Mouse (Mus musculus): Measurements from ENCODE around the gene Hist4h4.
A peak's percentile ranks its signal among the peaks of the same experiment; 100 is the strongest.

Hist4h4 gene

DNA sequence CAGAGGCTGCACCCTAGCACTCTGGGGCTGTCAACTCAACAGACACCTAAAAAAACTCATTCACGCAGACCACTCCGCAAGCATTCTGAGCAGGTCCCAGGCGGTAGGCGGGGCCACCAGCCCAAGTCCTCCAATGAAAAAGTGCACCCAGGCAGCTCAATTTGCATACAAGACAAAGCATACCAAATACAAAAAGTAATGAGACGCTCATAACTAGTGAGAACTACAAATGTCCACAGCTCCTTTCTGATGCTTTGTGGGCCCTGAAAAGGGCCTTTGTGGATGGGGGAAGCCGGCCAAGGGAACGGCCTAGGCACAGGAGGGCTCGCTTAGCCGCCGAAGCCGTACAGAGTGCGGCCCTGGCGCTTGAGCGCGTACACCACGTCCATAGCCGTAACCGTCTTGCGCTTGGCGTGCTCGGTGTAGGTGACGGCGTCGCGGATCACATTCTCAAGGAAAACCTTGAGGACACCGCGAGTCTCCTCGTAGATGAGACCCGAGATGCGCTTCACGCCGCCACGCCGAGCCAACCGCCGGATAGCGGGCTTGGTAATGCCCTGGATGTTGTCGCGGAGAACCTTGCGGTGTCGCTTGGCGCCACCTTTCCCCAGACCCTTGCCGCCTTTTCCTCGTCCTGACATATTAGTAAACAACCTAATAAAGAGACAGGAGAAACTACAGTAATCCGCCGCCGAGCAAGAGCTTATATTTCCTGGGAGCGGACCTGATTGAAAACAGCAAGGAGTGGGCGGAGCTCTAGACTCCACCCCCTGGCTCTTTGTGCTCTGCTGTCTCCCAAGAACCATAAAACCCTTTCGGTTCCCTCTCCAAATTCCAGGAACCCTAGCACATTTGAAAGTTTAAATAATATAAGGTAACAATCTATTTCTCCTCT, at the start of gene Hist4h4:
Gene Hist4h4, minus strand, starts transcription at position 677 of the 895 bp plus-strand sequence.
- DNase-seq (ENCODE audit: low read depth, low spot score): peak; percentile 87

DNA sequence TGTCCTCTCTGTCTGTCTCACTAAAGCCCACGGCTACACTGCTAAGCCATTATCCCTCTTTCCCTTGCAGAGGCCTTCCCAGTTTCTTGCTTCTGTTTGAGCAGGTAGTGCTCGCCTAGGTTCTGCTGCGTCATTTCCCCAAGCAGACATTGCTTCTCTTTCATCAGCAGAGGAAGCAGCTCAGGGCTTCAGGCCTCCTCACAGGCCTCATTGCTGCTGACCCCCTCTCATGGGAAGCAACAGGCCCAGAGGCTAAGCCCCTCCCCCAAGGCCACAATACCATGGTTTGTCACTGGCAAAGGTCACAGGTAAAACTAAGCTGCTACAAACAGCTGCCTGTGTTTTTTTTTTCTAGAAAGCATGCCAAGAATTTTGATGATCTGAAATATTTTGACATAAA, 48.5 kb upstream of the Hist4h4 start:
- no peak for DNase-seq (ENCODE audit: low read depth, low spot score)

DNA sequence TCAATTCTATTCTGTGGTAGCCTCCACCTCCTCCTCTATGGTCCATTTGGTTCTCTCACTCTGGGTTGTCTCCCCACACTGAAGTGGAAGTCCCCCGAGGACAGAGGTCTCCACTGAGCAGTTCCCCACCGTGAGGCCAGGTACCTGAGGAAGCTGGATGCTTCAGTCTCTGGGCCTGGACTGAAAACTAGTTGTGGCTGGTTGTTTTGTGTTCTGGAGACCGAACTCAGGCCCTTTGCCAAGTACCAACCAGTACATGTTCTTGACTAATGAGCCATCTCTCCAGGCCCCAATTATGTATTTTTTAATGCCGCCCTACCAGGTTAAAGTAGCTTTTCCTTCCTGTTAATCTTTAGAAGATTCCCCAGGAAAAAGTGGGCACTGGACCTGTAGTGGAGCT, 48.1 kb upstream of the Hist4h4 start:
- DNase-seq (ENCODE audit: low read depth, low spot score): no peak

DNA sequence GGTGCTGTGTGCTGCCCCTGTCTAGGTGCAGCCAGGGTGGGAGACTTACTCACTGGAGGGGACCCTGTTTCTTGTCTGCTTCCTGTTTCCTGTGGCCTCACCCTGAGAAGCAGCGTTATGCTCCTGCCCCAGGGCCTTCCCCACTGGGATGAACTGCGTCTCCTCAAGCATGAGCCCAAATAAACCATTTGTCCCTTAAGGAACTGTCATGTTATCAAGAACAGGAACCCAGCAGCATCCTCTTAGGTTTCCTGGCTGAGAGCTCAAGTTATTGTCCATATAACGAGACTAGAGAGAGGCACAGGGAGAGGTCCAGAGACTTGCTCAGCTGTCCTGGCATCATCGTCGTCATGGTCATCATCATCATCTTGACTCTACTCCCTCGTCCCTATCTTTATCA, 46.1 kb upstream of the Hist4h4 start:
- DNase-seq (ENCODE audit: low read depth, low spot score): no peak

DNA sequence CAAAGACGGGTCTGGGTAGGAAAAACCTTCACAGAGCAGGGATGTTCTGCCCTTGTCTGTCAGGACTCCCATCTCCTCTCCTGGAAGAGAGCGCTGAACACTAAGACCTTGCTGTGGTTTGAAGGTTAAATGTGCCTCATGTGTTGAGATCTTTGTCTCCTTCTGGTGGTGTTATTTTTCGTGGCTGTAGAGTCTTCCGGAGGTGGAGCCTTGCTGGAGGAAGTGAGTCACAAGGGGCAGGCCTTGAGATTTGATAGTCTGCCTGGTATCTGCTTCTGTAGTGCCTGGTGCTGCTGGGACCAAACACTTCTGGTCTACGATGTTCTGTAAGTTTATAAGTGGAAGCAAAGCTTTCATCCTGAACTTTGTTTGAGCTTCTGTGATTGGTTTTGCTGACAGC, 44.8 kb upstream of the Hist4h4 start:
- no peak for DNase-seq (ENCODE audit: low read depth, low spot score)

DNA sequence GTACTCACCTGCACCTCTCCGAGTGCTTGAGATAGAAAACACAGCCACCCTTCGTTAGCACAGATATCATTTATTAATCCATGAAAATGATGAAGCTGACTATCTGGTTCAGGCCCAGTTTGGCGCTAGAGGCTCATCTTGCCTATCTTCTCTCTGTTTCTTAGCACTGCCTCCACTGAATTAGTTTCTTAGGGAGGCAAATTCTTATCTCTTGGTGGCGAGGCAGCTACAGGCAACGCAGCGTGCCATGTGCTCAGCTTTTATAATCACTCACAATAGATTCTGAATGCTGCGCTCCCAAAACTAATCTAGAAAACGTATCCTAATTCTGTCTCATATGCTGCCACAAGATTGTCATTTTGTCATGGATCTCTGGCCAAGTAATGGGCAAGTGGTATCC, 44.2 kb upstream of the Hist4h4 start:
- no peak for DNase-seq (ENCODE audit: low read depth, low spot score)

DNA sequence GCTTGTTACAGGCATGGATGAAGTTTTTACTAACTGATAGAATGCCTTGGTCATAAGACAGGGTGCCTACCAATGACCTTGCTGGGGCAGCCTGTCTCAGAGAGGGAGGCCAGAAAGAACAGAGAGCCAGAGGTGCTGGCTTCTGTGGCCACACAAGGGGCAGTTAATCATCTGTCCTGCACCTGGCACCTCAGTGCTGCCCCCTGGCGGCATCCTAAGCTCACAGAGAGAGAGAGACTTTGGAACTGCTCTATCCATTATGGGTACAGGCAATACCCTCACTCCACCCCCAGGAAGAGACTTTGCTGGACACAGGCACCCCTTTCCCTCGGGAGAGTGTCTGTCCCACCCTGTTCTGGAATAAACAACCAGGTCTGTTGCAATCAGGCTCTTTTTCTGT, 43.6 kb upstream of the Hist4h4 start:
- peak; percentile 25 for DNase-seq (ENCODE audit: low read depth, low spot score)

DNA sequence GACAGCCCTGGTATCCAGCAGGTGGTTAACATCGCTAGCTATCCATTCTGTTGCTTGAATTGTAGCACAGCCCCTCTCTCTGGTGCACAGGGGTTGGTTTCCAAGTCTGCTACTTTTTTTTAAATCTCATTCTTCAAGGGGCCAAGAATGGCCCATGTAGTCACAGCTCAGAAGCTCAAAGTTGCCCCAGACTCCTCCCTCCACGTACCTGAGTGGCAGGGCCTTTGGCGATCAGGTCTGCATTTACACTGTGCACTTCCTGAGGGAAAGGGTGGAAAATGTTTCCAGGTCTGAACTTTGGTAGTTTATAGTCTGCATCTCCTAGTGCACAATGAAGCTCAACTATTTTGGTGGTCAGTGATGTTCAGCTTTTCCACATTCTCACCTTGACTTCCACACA, 43.1 kb upstream of the Hist4h4 start:
- no peak for DNase-seq (ENCODE audit: low read depth, low spot score)

DNA sequence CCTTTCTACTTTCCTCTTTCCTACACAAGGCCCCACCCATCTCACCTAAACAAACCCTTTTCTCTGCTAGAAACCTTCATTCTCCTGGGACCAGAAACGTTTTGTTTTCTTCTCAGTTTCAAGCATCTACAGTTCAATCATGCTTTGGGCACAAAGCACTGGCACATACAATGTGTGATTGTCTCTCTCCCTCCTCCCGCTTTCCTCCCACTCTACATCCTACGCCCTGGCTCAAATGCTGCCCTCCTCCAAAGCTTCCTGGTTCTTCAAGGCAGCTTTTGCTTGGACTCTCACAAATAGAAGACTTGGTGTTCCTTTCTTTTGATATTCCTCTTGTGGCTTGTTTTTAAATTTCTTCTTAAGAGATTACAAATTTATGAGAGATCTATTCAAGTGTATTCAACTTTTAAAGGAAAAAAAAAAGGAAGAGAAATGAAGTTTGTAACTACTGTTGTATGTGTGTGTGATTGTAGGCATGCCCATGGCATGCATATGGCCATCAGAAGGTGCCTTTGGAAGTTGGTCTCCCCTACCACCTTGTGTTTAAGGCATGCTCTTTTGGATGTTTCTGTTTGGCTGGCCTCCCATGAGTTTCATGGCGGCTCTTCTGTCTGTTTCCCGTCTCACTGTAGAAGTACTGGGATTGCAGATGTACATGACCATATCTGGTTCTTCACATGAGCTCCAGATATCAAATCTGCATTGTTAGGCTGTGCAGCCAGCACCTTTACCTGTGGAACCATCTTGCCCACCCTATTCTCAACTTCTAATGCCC, 41.7 kb upstream of the Hist4h4 start:
- no peak for DNase-seq (ENCODE audit: low read depth, low spot score)

DNA sequence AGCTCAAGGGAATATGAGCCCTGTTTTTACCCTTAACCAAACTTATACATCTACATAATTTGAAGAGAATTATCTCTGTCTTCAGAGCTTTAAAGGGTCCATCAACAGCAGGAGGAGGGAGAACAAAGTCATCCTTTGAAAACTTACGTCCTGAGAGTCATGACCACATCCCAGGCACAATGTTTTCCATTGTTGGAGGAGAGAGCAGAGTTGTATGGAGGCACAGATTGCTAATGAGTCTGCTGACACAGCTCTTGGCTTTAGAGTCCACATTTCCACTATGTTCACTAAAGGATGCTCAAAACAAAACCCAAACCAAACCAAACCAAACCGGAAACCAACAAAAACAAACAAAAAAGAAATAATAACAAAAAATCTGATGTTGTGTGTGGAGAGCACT, 40.7 kb upstream of the Hist4h4 start:
- DNase-seq (ENCODE audit: low read depth, low spot score): no peak

DNA sequence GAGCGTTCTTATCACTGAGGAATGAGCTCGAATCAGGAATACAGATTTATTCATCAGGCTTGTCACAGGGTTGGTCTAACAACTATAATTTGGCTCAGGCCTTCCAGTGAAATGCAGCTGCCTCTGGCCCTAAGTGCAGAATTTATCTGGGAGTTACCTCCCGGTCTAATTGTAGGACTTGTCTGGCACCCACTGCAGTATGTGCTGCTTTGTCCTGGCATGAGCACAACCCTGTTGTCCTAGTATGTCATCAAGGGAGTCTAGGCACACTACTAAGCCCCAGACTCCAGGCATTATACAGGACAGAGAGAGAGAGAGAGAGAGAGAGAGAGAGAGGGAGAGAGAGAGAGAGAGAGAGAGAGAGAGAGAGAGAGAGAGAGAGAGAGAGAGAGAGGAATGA, 33.1 kb upstream of the Hist4h4 start:
- no peak for DNase-seq (ENCODE audit: low read depth, low spot score)

DNA sequence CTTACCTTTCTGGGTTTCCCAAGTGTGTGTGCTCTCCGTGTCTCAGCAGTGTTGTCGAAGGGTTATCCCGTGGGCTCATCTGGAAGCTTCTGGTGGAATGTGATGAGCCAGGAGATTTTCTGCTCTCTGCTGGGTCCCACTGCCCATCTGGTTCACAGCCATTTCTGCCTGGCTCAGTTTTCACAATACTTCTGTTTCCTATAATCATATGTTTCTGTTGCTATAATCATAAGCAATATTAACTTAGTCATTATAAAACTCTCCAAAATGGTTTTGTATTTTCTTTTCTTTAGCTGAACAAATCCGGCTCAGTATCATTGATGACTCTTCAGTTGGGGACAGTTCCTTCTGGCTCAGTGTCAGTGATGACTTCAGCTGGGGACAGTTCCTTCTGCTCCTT, 31.1 kb upstream of the Hist4h4 start, which contains the start of gene Smco3:
Gene Smco3, minus strand, starts transcription at position 101 of the 400 bp plus-strand sequence.
- DNase-seq (ENCODE audit: low read depth, low spot score): no peak

DNA sequence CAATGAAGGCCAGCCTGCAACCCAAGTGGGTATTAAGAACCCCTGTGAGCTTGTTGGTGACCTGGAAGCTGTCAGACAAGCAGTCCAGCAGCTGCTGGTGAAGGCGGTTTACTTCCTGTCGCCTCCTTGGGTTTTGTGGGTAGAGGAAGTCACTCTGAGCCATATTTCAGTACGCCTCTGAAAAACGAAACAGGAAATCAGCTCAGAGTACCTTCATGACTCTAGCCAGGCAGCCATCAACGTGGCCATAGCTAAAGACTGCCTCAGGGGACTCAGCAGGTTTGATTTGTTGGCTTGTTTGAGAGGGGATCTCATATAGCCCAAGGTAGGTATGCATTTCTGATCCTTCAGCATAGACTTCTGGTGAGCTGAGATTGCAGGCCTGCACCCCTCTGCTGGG, 27.5 kb upstream of the Hist4h4 start:
- no peak for DNase-seq (ENCODE audit: low read depth, low spot score)

DNA sequence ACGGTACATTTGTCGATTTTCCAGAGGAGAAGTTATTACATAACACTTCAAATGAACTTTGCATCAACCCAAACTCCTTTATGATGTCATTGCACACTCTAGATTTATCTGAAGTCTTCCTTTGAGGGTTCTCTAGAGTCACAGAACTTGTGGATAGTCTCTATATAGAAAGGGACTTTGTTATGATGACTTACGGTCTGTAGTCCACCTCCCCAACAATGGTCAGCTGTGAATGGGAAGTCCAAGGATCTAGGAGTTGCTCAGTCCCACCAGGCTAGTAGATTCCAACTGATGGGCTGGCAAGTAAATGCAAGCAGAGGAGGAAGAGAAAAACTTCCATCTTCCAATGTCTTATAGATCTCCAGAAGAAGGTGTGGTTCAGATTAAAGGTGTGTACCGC, 24.5 kb upstream of the Hist4h4 start:
- no peak for DNase-seq (ENCODE audit: low read depth, low spot score)

DNA sequence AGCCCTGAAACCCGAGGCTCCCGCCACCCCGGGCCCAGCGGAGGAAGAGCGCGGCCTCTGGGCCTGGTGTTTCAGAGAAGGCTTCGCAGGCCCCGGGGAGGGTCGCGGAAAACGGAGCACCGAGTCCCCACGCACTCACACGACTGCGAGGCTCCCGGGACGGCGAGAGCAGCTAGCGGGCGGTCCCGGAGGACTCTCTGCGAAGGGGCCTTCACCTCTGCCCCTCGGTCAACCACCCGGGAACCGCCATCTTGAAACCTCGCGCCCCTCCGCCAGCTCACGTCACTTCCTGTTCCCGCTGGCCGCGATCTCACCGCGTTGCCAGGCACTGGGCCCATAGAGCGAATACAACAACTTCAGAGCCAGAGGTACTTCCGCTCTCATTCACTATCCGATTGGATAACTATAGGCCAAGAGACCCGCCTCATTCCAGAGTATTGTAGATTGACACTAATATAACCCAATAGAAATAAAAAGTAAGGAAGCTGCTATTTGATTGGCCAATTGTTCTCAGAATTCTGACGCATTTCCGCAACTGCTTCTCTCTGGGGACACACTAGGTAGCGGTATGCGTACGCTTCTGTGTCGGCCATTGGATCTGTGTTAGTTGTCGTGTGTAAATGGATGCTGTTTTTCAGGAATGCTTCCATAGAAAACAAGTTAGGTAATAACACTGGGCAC, 23.8 kb upstream of the Hist4h4 start, which contains the start of gene Wbp11:
Gene Wbp11, minus strand, starts transcription at position 353 of the 681 bp plus-strand sequence.
- peak; percentile 95 for DNase-seq (ENCODE audit: low read depth, low spot score)

DNA sequence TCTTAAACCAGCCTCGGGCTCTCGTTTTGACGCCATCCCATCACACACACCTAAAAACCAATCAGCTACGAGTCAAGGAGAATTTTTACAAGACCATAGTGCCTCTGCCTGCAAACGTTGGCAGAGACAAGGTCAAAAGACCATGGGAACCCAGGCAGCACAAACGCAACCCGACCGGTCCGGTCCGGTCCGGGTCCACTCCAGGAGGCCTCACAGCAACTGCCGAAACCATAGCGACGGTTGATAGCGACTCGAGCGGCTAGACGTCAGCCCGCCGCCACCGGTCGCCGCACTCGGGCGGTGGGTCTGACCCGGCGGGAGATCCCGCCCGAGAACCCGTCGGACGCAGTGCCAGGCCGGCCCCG, 23.3 kb upstream of the Hist4h4 start, which contains the start of gene BC049715:
Gene BC049715, plus strand, starts transcription at position 111 of the 365 bp plus-strand sequence.
- DNase-seq (ENCODE audit: low read depth, low spot score): no peak

DNA sequence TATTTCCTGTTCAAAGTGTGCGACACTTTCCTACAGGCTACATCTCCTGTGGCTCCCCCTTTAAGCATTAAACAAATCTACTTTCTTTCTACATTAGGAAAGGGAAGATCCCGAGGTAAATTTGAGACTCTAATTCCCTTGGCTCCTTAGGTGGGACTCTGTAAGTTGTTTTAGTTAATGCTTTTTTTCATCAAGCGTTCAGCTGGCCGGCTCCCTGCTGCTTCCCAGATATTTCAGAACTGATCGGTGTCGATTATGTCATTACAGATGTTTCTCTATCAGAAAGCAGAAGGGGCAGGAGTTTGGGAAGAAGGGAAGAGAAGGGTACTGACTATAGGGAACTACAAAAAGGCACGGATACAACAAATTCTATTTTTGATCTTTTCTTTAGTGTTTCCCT, 22.9 kb upstream of the Hist4h4 start:
- no peak for DNase-seq (ENCODE audit: low read depth, low spot score)

DNA sequence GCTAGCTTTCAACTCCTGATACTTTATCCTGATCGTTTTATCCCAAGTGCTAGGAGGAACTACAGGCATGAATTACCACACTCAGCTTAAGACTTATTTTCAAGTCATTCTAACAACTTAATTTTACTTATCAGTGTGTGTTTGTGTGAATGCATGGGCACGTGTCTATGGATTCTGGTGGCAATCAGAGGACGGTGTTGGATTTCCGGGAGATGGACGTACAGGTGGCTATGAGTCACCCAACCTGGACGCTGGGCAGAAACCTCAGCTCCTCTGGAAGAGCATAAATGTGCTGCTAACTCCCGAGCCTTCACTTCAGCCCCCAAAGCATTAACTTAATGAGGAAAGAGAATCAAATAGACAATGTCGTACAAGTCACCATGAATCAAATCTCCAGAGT, 20.8 kb upstream of the Hist4h4 start:
- no peak for DNase-seq (ENCODE audit: low read depth, low spot score)

DNA sequence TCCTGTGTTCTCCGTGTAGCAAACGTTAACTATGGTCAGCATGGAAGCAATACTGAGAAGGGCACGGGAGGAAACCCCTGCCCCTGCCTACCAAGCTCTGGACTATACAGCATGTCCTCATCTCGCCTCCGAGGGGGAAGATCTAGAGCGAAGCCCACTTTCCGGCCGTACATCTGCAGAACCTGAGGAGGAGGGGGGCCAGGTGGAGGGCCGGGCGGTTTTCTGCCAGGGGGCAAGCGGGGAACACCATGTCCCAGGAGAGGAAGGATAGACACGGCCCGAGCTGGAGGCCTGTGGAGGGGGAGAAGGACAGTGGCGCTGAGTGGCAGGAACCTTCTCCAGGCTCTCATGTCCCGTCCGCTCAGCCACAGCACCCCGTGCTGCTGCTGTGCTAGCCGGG, 16.9 kb upstream of the Hist4h4 start:
- no peak for DNase-seq (ENCODE audit: low read depth, low spot score)

DNA sequence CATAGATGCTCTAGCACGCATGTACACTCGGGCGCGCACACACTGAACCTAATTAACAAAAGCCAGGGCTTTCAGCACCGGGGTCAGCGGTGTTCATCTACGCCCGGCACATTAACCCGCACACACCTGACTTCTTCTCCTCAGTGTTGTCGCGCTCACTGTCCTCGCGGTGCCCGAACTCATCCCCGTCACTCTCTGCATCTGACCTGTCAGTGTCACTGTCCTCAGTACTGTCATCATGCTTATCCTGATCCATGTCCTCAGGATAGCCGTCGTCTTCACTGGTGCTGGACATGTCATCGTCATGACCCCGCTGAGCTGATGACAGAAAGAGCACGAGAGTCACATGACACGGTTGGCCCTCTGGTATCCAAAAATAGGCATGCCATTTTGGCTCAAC, 16.2 kb upstream of the Hist4h4 start:
- no peak for DNase-seq (ENCODE audit: low read depth, low spot score)

DNA sequence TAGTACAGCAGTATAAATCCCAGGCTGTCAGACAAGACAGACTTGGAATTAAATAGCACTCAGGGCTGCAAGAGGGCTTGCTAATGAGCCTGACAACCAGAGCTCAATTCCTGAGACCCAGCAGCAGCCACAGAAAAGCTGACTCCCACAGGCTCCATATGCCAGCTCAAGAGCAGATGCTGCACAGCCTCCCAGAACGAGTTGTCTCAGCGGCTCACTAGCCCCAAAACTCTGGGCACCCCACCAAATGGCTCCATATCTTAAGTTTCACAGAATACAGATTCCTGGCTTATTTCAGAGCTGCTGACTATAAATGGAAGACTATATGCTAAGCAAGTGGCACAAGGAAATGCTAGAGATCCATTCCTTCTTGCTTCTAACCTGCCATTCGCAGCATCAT, 13.3 kb upstream of the Hist4h4 start:
- no peak for DNase-seq (ENCODE audit: low read depth, low spot score)

DNA sequence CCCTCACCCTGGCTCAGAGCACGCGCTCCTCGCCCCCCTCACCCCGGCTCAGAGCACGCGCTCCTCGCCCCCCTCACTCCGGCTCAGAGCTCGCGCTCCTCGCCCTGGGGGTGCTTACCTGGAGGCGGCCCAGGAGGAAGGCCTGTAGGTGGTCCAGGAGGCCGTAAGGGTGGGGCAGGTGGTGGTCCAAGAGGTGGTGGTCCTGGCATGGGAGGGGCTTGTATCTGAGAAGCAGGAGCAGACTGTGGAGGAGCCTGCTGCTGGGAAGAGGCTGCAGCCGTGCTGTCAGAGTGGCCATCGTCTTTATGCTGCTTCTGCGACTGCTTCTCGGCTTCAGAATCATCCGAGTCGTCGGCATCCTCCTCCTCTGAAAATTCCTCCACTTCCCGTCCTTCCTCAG, 12.6 kb upstream of the Hist4h4 start:
- DNase-seq (ENCODE audit: low read depth, low spot score): no peak

Measured in retina, postnatal 7 days (tissue).